ENCODE assay signal across 8 mouse cellular contexts in genomic region chr6:38535788-38536187, GRCm38 (mm10). TPM values are rescaled to one million over a fixed set of nuclear protein-coding genes. Genes with fewer than 3 reads are reported as not detected.
A peak's percentile ranks its signal among the peaks of the same experiment; 100 is the strongest.
DNase-seq lines count a peak whose midpoint lies in the region; ATAC-seq and TF ChIP-seq lines count a peak whose summit lies in the region.

No protein-coding gene starts in this region.

- peaks cover 15% of the 10 kb centered on the region for H3K36me3 ChIP-seq in E14TG2a.4 (ENCODE audit: insufficient read depth, low read length)
- no peaks in the 10 kb centered on the region for H3K36me3 ChIP-seq in hindbrain, embryonic 11.5 days (ENCODE audit: control insufficient read depth, insufficient read depth, low read length)
- H3K36me3 ChIP-seq in liver, postnatal 0 days (replicated peaks; ENCODE audit: insufficient read depth, low read length), result peaks cover 3% of the 10 kb centered on the region; the same call in 1 of the 2 replicates

- TF ChIP-seq EP300 in liver, postnatal 0 days (IDR thresholded peaks at IDR 0.05; ENCODE audit: low read depth), result no peak

- no peak for TF ChIP-seq CTCF in E14TG2a.4 (conservative IDR thresholded peaks at IDR 0.05; ENCODE audit: low read length)
- no peak for TF ChIP-seq CTCF in liver, postnatal 0 days (IDR thresholded peaks at IDR 0.05; ENCODE audit: low read depth)

- ATAC-seq in hindbrain, embryonic 11.5 days (ENCODE audit: low FRiP score), result no peak
- ATAC-seq in liver, postnatal 0 days, result no peak

- no peaks in the 10 kb centered on the region for H3K27me3 ChIP-seq in E14TG2a.4 (ENCODE audit: insufficient read depth, low read length)
- H3K27me3 ChIP-seq in hindbrain, embryonic 11.5 days (ENCODE audit: control insufficient read depth, insufficient read depth, low read length), result no peaks in the 10 kb centered on the region
- no peaks in the 10 kb centered on the region for H3K27me3 ChIP-seq in liver, postnatal 0 days (ENCODE audit: insufficient read depth, low read length)

- peak overlapping the region; percentile 47; the same call in 1 of the 2 replicates for H3K4me2 ChIP-seq in hindbrain, embryonic 11.5 days (replicated peaks; ENCODE audit: low read depth, low read length)
- peak overlapping the region; percentile 80 for H3K4me2 ChIP-seq in liver, postnatal 0 days (ENCODE audit: low read depth, low read length)

- H3K27ac ChIP-seq in hindbrain, embryonic 11.5 days (ENCODE audit: low read depth, low read length), result no peak overlapping the region
- H3K27ac ChIP-seq in liver, postnatal 0 days (ENCODE audit: low read depth), result peak overlapping the region; percentile 99

- peak overlapping the region; percentile 95 for H3K4me3 ChIP-seq in E14TG2a.4 (replicated peaks; ENCODE audit: low read length)
- H3K4me3 ChIP-seq in hindbrain, embryonic 11.5 days (ENCODE audit: low read depth, low read length), result peak overlapping the region; percentile 82
- peak overlapping the region; percentile 98 for H3K4me3 ChIP-seq in liver, postnatal 0 days (ENCODE audit: low read depth, low read length)

- H3K4me1 ChIP-seq in E14TG2a.4 (replicated peaks; ENCODE audit: low read depth, low read length), result peaks cover 20% of the 10 kb centered on the region
- H3K4me1 ChIP-seq in hindbrain, embryonic 11.5 days (replicated peaks; ENCODE audit: control insufficient read depth, insufficient read depth, low read length), result no peaks in the 10 kb centered on the region
- peaks cover 17% of the 10 kb centered on the region for H3K4me1 ChIP-seq in liver, postnatal 0 days (ENCODE audit: insufficient read depth)

- 70% methylated on average over 1 of the region's 1 CpGs for WGBS in hindbrain, embryonic 11.5 days
- WGBS in liver, postnatal 0 days (ENCODE audit: insufficient replicate concordance), result 53% methylated on average over 1 of the region's 1 CpGs

- peak; percentile 10 for DNase-seq in heart, adult 11 months
- DNase-seq in heart, postnatal 4 days, result no peak
- no peak for DNase-seq in hindbrain, embryonic 11.5 days (ENCODE audit: low spot score)
- no peak for DNase-seq in liver, postnatal 0 days
- DNase-seq in right cerebral cortex, postnatal 36 days (ENCODE audit: low spot score in 2 of 2), result no peak
- DNase-seq in spleen, postnatal 36 days (ENCODE audit: low spot score in 2 of 2), result no peak
- no peak for DNase-seq in right cerebral cortex, adult 2 months (ENCODE audit: low spot score in 2 of 2)

- no peaks in the 10 kb centered on the region for H3K9me3 ChIP-seq in E14TG2a.4 (ENCODE audit: low read length)
- no peaks in the 10 kb centered on the region for H3K9me3 ChIP-seq in hindbrain, embryonic 11.5 days (ENCODE audit: control insufficient read depth, low read length)
- H3K9me3 ChIP-seq in liver, postnatal 0 days (ENCODE audit: low read length), result no peaks in the 10 kb centered on the region

- no peak overlapping the region for H3K9ac ChIP-seq in hindbrain, embryonic 11.5 days (ENCODE audit: low read depth, low read length)
- H3K9ac ChIP-seq in liver, postnatal 0 days (replicated peaks), result peak overlapping the region; percentile 97

RNA-seq across cellular contexts. Expression of gene Fmc1, which starts 2.5 kb away (rescaled TPM):
- total RNA-seq in heart, postnatal 4 days (2021), result 100 to 1,000 TPM; 164 to 207 TPM
- 118 and 124 TPM in 2 replicates for polyA plus RNA-seq in hindbrain, embryonic 11.5 days (2014; fragmentation: Nextera tagmentation; extraction: Ambion mirVana)
- polyA plus RNA-seq in liver, postnatal 0 days (2015; fragmentation: Nextera tagmentation; extraction: Ambion mirVana), result 127 and 139 TPM in 2 replicates

RNA-seq across cellular contexts. Expression of gene Luc7l2, which starts 15.3 kb away (rescaled TPM):
- total RNA-seq in heart, postnatal 4 days (2021), result 100 to 1,000 TPM; 145 to 147 TPM
- polyA plus RNA-seq in hindbrain, embryonic 11.5 days (2014; fragmentation: Nextera tagmentation; extraction: Ambion mirVana), result 38.0 and 52.6 TPM in 2 replicates
- polyA plus RNA-seq in liver, postnatal 0 days (2015; fragmentation: Nextera tagmentation; extraction: Ambion mirVana), result 18.0 and 19.1 TPM in 2 replicates
